Mouse (Mus musculus): ENCODE measurements around the gene E130208F15Rik. TPM values are rescaled to one million over a fixed set of nuclear protein-coding genes. Genes with fewer than 3 reads are reported as not detected.

The E130208F15Rik gene
- total RNA-seq (2021) (1 to 10 TPM; 1.2 to 1.6 TPM), polyA plus RNA-seq (2012; rRNA removed) (2.0 and 2.7 TPM in 2 replicates)
- long read RNA-seq, partial matches to known transcripts, result 0 of 1 reads
- long read RNA-seq, other reads (novel, unspliced or antisense), result 0 of 1 reads

GRCm38 (mm10) chr7:30321539-30322284 lies at the start of gene E130208F15Rik:
Gene E130208F15Rik (plus strand): TSS chr7:30321740.
- DNase-seq, result peak; percentile 86

GRCm38 (mm10) chr7:30274383-30274782 lies 47.2 kb upstream of the E130208F15Rik start:
- DNase-seq, result no peak

GRCm38 (mm10) chr7:30278911-30279310 lies 42.6 kb upstream of the E130208F15Rik start:
- peak; percentile 25 for DNase-seq

- no peak for DNase-seq
Observed at GRCm38 (mm10) chr7:30279536-30279935, 42.0 kb upstream of the E130208F15Rik start.

GRCm38 (mm10) chr7:30279951-30280669 lies 41.4 kb upstream of the E130208F15Rik start, which contains the start of the genes Thap8 and Wdr62:
Gene Thap8 (plus strand): TSS chr7:30280094.
Gene Wdr62 (minus strand): TSS chr7:30280419.
- DNase-seq, result peak; percentile 95

- peak; percentile 91 for DNase-seq
Observed at GRCm38 (mm10) chr7:30280670-30281138, 40.8 kb upstream of the E130208F15Rik start.

GRCm38 (mm10) chr7:30281522-30281921 lies 40.0 kb upstream of the E130208F15Rik start:
- DNase-seq, result no peak

GRCm38 (mm10) chr7:30282740-30283139 lies 38.8 kb upstream of the E130208F15Rik start:
- DNase-seq, result no peak

GRCm38 (mm10) chr7:30286701-30287410 lies 34.7 kb upstream of the E130208F15Rik start:
- peak; percentile 35 for DNase-seq

GRCm38 (mm10) chr7:30288046-30288445 lies 33.5 kb upstream of the E130208F15Rik start:
- no peak for DNase-seq

- DNase-seq, result no peak
Observed at GRCm38 (mm10) chr7:30289071-30289713, 32.3 kb upstream of the E130208F15Rik start.

- DNase-seq, result no peak
Observed at GRCm38 (mm10) chr7:30289714-30290399, 31.7 kb upstream of the E130208F15Rik start.

GRCm38 (mm10) chr7:30291215-30292131 lies 30.1 kb upstream of the E130208F15Rik start, which contains the start of gene Clip3:
Gene Clip3 (plus strand): TSS chr7:30291728.
- peak; percentile 65 for DNase-seq

GRCm38 (mm10) chr7:30293795-30294194 lies 27.7 kb upstream of the E130208F15Rik start:
- no peak for DNase-seq

- no peak for DNase-seq
Observed at GRCm38 (mm10) chr7:30294296-30294695, 27.2 kb upstream of the E130208F15Rik start.

GRCm38 (mm10) chr7:30295103-30295502 lies 26.4 kb upstream of the E130208F15Rik start:
- peak; percentile 64 for DNase-seq

- no peak for DNase-seq
Observed at GRCm38 (mm10) chr7:30296816-30297215, 24.7 kb upstream of the E130208F15Rik start.

GRCm38 (mm10) chr7:30297266-30297665 lies 24.3 kb upstream of the E130208F15Rik start:
- no peak for DNase-seq

GRCm38 (mm10) chr7:30300914-30301313 lies 20.6 kb upstream of the E130208F15Rik start:
- no peak for DNase-seq
